Mouse (Mus musculus) stomach, postnatal 0 days (tissue): Measurements from ENCODE around the gene Mrpl2. TPM values are rescaled to one million over a fixed set of nuclear protein-coding genes. Genes with fewer than 3 reads are reported as not detected.

Experiments
- ATAC-seq: fragments of 200-750 bp; cut with Nextera tagmentation; 2 replicates; pipeline ENCODE4 v1.8.0; 2017; ENCODE audit not compliant: low FRiP score, low TSS enrichment
- DNase-seq: peaks from one replicate; pipeline ENCODE4 v3.0.0-alpha.2; 2016; ENCODE audit warnings: low spot score
- H3K27ac ChIP-seq: fragments of 300-500 bp; sonication (generic); replicated peaks from 2 replicates; pipeline ENCODE4 v1.5.1; 2014; ENCODE audit warnings: mild to moderate bottlenecking, control low read depth
- H3K27me3 ChIP-seq: fragments of 300-500 bp; sonication (generic); 2 replicates; pipeline ENCODE4 v1.6.1; 2014; ENCODE audit warnings: low read length; ENCODE audit not compliant: control insufficient read depth, insufficient read depth
- H3K36me3 ChIP-seq: fragments of 300-500 bp; sonication (generic); 2 replicates; pipeline ENCODE4 v1.6.1; 2014; ENCODE audit warnings: low read length, mixed read lengths; ENCODE audit not compliant: control insufficient read depth, insufficient read depth
- H3K4me1 ChIP-seq: fragments of 300-500 bp; sonication (generic); replicated peaks from 2 replicates; pipeline ENCODE4 v1.6.1; 2014; ENCODE audit warnings: antibody characterized with exemption; ENCODE audit not compliant: control insufficient read depth, insufficient read depth
- H3K4me2 ChIP-seq: fragments of 300-500 bp; sonication (generic); replicated peaks from 2 replicates; pipeline ENCODE4 v1.6.1; 2014; ENCODE audit warnings: low read depth, mild to moderate bottlenecking, control low read depth, moderate library complexity
- H3K4me3 ChIP-seq: fragments of 300-500 bp; sonication (generic); 2 replicates; pipeline ENCODE4 v1.5.1; 2014; ENCODE audit warnings: low read depth, low read length, control low read depth
- H3K9ac ChIP-seq: fragments of 300-500 bp; sonication (generic); 2 replicates; pipeline ENCODE4 v1.6.1; 2014; ENCODE audit warnings: mild to moderate bottlenecking, low read length, control low read depth, mixed read lengths
- H3K9me3 ChIP-seq: fragments of 300-500 bp; sonication (generic); 2 replicates; pipeline ENCODE4 v1.6.1; 2016; ENCODE audit warnings: low read length; ENCODE audit not compliant: control insufficient read depth
- CTCF ChIP-seq: IDR thresholded peaks from 2 replicates; pipeline ENCODE4 v1.5.1; 2016; ENCODE audit warnings: antibody characterized with exemption, low read depth, mild to moderate bottlenecking, moderate library complexity
- EP300 ChIP-seq: optimal IDR thresholded peaks from 2 replicates; pipeline ENCODE3; 2016; ENCODE audit warnings: antibody characterized with exemption
- WGBS: fragments of 180-500 bp; shearing (Covaris S2); extraction: QIAGEN DNeasy Blood & Tissue Kit; methylation state at CpG from one replicate; pipeline ENCODE4 v1.1.7; 2014; 5-methylcytosine and 5-hydroxymethylcytosine counted together
- polyA plus RNA-seq: library from polyadenylated mRNA; unstranded; fragments of >200 nt; fragmentation: Nextera tagmentation; extraction: Ambion mirVana; gene quantifications from 2 replicates; pipeline ENCODE4 v1.2.1, GENCODE M21; 2015

The Mrpl2 gene
- polyA plus RNA-seq, 1 experiment from 2014 or later: 96.4 TPM

DNA sequence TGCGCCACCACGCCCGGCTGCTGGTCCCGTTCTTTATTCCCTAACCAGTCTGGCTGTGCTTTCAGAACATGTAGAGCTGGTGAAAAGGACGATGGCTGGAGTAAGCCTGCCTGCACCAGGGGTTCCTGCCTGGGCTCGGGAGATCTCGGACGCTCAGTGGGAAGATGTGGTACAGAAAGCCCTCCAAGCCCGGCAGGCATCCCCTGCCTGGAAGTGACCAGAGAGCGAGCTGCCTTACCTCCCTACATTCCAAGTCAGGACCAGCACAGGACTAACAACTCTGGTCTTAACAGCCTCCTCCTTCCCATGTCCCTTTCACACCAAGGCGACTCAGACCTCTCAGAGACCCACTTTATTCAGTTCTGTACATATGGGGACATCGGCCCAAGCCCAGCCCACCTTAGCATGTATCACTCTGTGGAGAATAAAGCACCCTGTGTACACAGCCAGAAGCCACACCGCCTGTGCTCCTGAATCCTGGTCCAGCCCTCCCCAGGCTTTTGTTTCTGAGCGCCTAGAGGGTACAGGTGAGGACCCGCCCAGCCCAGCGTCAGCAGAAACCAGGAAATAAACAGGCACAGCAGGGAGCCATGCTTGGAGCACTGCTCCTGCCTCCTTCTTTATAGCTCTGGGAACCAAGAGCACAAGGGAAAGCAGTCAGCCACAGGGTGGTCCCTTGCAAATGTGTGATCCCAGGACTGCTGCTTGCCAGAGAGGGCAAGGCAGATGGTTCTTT lies 36.8 kb downstream of the Mrpl2 start:
- Histone ChIP-seq H3K9ac (no peak overlapping the region), H3K36me3 (peaks cover 33% of the 10 kb centered on the region), H3K4me1 (peaks cover 14% of the 10 kb centered on the region), H3K4me2 (no peak overlapping the region), H3K27ac (peak overlapping the region; percentile 71), H3K4me3 (no peak overlapping the region), H3K27me3 (no peaks in the 10 kb centered on the region), H3K9me3 (no peaks in the 10 kb centered on the region)
- 75% methylated on average over 16 of the region's 16 CpGs for WGBS
- DNase-seq (peak; percentile 83), ATAC-seq (peak; percentile 37)
- TF ChIP-seq EP300 (no peak), CTCF (no peak)

DNA sequence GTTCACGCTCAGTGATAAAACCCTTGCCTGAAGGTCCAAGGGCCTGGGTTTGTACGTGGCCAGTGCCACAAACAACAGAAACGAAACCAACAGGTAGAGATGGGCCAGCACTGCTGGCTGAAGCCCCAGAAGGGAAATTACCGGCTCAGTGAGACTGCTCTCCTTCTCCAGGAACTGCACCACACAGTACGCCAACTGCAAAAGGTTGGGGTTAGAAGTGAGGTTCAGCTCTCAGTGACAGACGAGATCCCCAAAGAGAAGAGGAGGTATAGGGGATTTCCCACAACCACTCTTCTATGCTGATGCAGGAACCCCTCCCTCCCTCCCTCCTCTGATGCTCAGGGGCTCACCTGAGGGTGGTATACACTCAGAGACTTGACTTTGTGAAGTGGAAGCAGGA lies 39.9 kb downstream of the Mrpl2 start:
- H3K9me3 ChIP-seq: no peaks in the 10 kb centered on the region
- peaks cover 5% of the 10 kb centered on the region; the same call in 1 of the 2 replicates for H3K4me1 ChIP-seq
- WGBS: 91% methylated on average over 6 of the region's 6 CpGs
- no peaks in the 10 kb centered on the region for H3K27me3 ChIP-seq
- H3K9ac ChIP-seq: no peak overlapping the region
- H3K27ac ChIP-seq: no peak overlapping the region
- H3K4me2 ChIP-seq: no peak overlapping the region
- H3K36me3 ChIP-seq: peaks cover 33% of the 10 kb centered on the region
- no peak overlapping the region for H3K4me3 ChIP-seq
- ATAC-seq (no peak), DNase-seq (no peak)
- TF ChIP-seq EP300: no peak
- TF ChIP-seq CTCF: no peak

DNA sequence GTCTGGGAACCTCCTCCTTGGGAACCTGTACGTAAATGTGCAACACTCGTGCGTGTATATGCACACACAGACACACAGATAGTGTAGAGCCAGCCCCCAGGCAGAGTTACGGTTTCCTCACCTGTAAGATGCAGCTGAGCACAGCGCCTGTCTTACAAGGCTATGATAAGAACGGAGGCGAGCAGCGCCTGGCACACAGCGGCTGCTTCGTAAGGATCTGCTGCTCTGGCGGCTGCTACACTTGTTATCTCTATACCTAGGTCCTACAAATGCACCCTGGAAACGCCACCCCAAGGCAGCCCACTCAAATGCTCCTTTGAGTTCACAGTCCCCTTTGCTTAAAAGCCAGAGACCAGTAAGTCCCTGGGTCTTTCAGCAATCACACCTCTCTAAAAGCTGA lies 44.6 kb downstream of the Mrpl2 start:
- no peak for TF ChIP-seq CTCF
- no peak for TF ChIP-seq EP300
- Histone ChIP-seq H3K4me2 (no peak overlapping the region), H3K27ac (no peak overlapping the region), H3K9ac (no peak overlapping the region), H3K9me3 (no peaks in the 10 kb centered on the region), H3K27me3 (no peaks in the 10 kb centered on the region), H3K4me1 (no peaks in the 10 kb centered on the region), H3K4me3 (no peak overlapping the region), H3K36me3 (peaks cover 18% of the 10 kb centered on the region)
- WGBS: 85% methylated on average over 12 of the region's 12 CpGs
- peak; percentile 26; the same call in 1 of the 2 replicates for ATAC-seq
- no peak for DNase-seq

DNA sequence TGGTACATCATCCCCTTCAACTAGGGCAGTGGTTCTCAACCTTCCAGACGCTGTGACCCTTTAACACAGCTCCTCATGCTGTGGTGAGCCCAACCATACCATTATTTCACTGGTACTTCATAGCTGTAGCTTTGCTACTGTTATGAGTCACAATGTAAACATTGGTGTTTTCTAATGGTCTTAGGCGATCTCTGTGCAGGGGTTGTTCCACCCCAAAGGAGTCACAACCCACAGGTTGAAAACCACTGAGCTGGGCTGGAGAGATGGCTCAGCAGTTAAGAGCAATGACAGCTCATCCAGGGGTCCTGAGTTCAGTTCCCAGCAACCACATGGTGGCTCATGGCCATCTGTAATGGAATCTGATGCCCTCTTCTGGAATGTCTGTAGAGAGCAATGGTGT lies 45.4 kb downstream of the Mrpl2 start:
- no peak overlapping the region for H3K4me3 ChIP-seq
- no peak overlapping the region for H3K9ac ChIP-seq
- no peaks in the 10 kb centered on the region for H3K9me3 ChIP-seq
- H3K27me3 ChIP-seq: no peaks in the 10 kb centered on the region
- ATAC-seq (peak; percentile 81), DNase-seq (no peak)
- H3K4me1 ChIP-seq: no peaks in the 10 kb centered on the region
- no peak overlapping the region for H3K4me2 ChIP-seq
- WGBS: 59% methylated on average over 2 of the region's 2 CpGs
- no peak overlapping the region for H3K27ac ChIP-seq
- TF ChIP-seq EP300 (no peak), CTCF (no peak)
- peaks cover 11% of the 10 kb centered on the region; the same call in 1 of the 2 replicates for H3K36me3 ChIP-seq

DNA sequence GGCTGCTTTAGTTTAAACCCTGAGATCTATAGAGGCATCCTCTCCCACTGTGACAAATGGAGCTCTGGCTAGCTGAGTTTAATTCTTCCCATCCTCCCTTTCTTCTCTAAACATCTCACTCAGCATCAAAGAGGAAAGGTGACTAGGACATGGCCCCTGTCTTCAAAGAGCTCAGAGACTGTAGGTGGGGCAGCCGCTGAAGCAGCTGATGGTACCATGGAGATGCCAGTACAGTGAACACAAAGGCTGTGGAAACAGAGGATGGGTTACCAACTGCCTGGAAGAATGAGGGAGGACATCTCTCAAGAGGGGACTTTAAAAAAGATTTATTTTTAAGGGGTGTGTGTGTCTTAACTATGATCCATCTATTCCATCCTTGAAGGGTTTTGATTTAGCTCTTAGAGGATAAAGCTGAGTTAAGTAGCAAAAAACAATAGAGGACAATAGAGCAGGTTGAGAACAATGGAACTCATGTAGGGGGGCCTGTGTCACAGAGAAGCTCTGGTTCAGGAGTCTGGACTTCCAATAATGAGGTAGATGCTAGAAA lies 48.6 kb downstream of the Mrpl2 start:
- no peak overlapping the region for H3K9ac ChIP-seq
- H3K4me3 ChIP-seq: no peak overlapping the region
- H3K4me1 ChIP-seq: no peaks in the 10 kb centered on the region
- TF ChIP-seq EP300: no peak
- TF ChIP-seq CTCF: no peak
- WGBS: 81% methylated on average over 1 of the region's 1 CpGs
- ATAC-seq: no peak
- no peak for DNase-seq
- no peaks in the 10 kb centered on the region for H3K27me3 ChIP-seq
- 0 out of 2 replicates have a peak, but pooled peaks cover 2% of the 10 kb centered on the region for H3K36me3 ChIP-seq
- H3K9me3 ChIP-seq: no peaks in the 10 kb centered on the region
- H3K27ac ChIP-seq: no peak overlapping the region
- no peak overlapping the region for H3K4me2 ChIP-seq

DNA sequence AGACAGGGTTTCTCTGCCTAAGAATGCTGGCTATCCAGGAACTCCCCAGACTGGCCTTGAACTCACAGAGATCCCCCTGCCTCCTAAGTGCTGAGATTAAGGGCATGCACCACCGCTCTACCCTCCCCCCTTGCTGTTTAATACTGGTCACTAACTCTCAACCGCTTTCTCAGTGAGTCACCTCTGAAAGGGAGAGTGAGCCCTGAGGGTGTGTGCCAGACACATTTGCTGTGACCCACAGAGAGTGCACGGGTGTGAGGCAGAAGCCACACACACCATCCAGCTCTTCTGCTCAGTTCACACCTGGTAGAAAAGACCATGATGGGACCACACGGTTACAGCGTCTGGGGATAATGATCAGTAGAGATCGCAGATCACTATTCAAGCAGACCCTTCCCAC lies 52.5 kb downstream of the Mrpl2 start:
- no peak for DNase-seq
- Histone ChIP-seq H3K4me1 (peaks cover 5% of the 10 kb centered on the region; the same call in 1 of the 2 replicates), H3K4me2 (no peak overlapping the region), H3K9me3 (no peaks in the 10 kb centered on the region), H3K36me3 (no peaks in the 10 kb centered on the region; the same call in 1 of the 2 replicates), H3K4me3 (no peak overlapping the region), H3K9ac (no peak overlapping the region), H3K27ac (no peak overlapping the region), H3K27me3 (no peaks in the 10 kb centered on the region)
- WGBS: 78% methylated on average over 6 of the region's 6 CpGs
- no peak for TF ChIP-seq EP300
- TF ChIP-seq CTCF: no peak
- peak; percentile 72 for ATAC-seq
